Mouse (Mus musculus): ENCODE data around the gene Bco1. TPM values are rescaled to one million over a fixed set of nuclear protein-coding genes. Genes with fewer than 3 reads are reported as not detected.

The Bco1 gene
- polyA plus RNA-seq, 2 experiments from 2014 or later = not detected

Other genes with a start within 250 kb of the Bco1 start
- 10 to 100 TPM; 34.8 to 43.4 TPM for gene Cmc2, start 174.4 kb upstream of the Bco1 start, polyA plus RNA-seq (2017; shearing (Covaris generic))
- gene Cenpn, start 174.1 kb upstream of the Bco1 start, polyA plus RNA-seq (2017; shearing (Covaris generic)) = 1 to 10 TPM; 7.4 to 8.5 TPM
- 1 to 10 TPM; 7.0 to 9.0 TPM for gene Atmin, start 152.5 kb upstream of the Bco1 start, polyA plus RNA-seq (2017; shearing (Covaris generic))
- not detected for gene 1700030J22Rik, start 116.9 kb upstream of the Bco1 start, polyA plus RNA-seq (2017; shearing (Covaris generic))
- 10 to 100 TPM; 30.8 to 37.3 TPM for gene Gcsh, start 102.3 kb upstream of the Bco1 start, polyA plus RNA-seq (2017; shearing (Covaris generic))
- under 1 TPM; 0.31 to 0.74 TPM for gene Pkd1l2, start 13.4 kb upstream of the Bco1 start, polyA plus RNA-seq (2017; shearing (Covaris generic))
- gene Gan, start 62.3 kb downstream of the Bco1 start, polyA plus RNA-seq (2017; shearing (Covaris generic)) = 1 to 10 TPM; 2.1 to 2.2 TPM
- 10 to 100 TPM; 24.3 to 32.6 TPM for gene Cmip, start 161.2 kb downstream of the Bco1 start, polyA plus RNA-seq (2017; shearing (Covaris generic))